Mouse (Mus musculus) megakaryocyte-erythroid progenitor cell, adult 5-6 weeks (primary cell): ENCODE data around the gene Cdc20. TPM values are rescaled to one million over a fixed set of nuclear protein-coding genes. Genes with fewer than 3 reads are reported as not detected.

ENCODE experiments used
- total RNA-seq, 2 experiments: library from RNA; stranded (forward) in 1 of 2; stranded (reverse) in 1 of 2; fragments of 200-1000, 215-1000 nt in 1 of 2; fragments of >200 nt in 1 of 2; fragmentation: Nextera tagmentation in 1 of 2; gene quantifications; 2 replicates each; pipeline ENCODE4 v1.2.3; 2014 to 2017

The Cdc20 gene
- total RNA-seq, 2 experiments from 2014 or later: 101 to 106 TPM

Other genes starting within 250 kb of the Cdc20 start
- gene Ptprf, start 145.9 kb downstream of the Cdc20 start, total RNA-seq (2014; fragmentation: Nextera tagmentation): not detected in 2 replicates
- 0.04 TPM in 1 of 2 replicates, not detected in the other for gene Ptprf, start 145.9 kb downstream of the Cdc20 start, total RNA-seq (2017)
- gene Szt2, start 28.1 kb downstream of the Cdc20 start, total RNA-seq (2014; fragmentation: Nextera tagmentation): 26.4 and 29.1 TPM in 2 replicates
- 4.3 and 17.6 TPM in 2 replicates for gene Szt2, start 28.1 kb downstream of the Cdc20 start, total RNA-seq (2017)
- 91.0 and 111 TPM in 2 replicates for gene Med8, start 28.0 kb downstream of the Cdc20 start, total RNA-seq (2014; fragmentation: Nextera tagmentation)
- 70.2 and 96.7 TPM in 2 replicates for gene Med8, start 28.0 kb downstream of the Cdc20 start, total RNA-seq (2017)
- gene Elovl1, start 9.3 kb downstream of the Cdc20 start, total RNA-seq (2014; fragmentation: Nextera tagmentation): 118 and 128 TPM in 2 replicates
- gene Elovl1, start 9.3 kb downstream of the Cdc20 start, total RNA-seq (2017): 62.4 and 72.5 TPM in 2 replicates
- gene Mpl, start 20.2 kb upstream of the Cdc20 start, total RNA-seq (2014; fragmentation: Nextera tagmentation): 2.3 and 5.7 TPM in 2 replicates
- 0.47 and 1.7 TPM in 2 replicates for gene Mpl, start 20.2 kb upstream of the Cdc20 start, total RNA-seq (2017)
- 0.99 TPM in 1 of 2 replicates, not detected in the other for gene Tie1, start 52.7 kb upstream of the Cdc20 start, total RNA-seq (2014; fragmentation: Nextera tagmentation)
- 1.3 and 2.5 TPM in 2 replicates for gene Tie1, start 52.7 kb upstream of the Cdc20 start, total RNA-seq (2017)
- gene 2610528J11Rik, start 89.6 kb upstream of the Cdc20 start, total RNA-seq (2014; fragmentation: Nextera tagmentation): not detected in 2 replicates
- not detected in 2 replicates for gene 2610528J11Rik, start 89.6 kb upstream of the Cdc20 start, total RNA-seq (2017)
- gene Tmem125, start 106.7 kb upstream of the Cdc20 start, total RNA-seq (2014; fragmentation: Nextera tagmentation): not detected in 2 replicates
- gene Tmem125, start 106.7 kb upstream of the Cdc20 start, total RNA-seq (2017): not detected in 2 replicates
- not detected in 2 replicates for gene Cfap57, start 183.4 kb upstream of the Cdc20 start, total RNA-seq (2014; fragmentation: Nextera tagmentation)
- not detected in 2 replicates for gene Cfap57, start 183.4 kb upstream of the Cdc20 start, total RNA-seq (2017)
- 99.6 and 135 TPM in 2 replicates for gene Ebna1bp2, start 183.4 kb upstream of the Cdc20 start, total RNA-seq (2014; fragmentation: Nextera tagmentation)
- gene Ebna1bp2, start 183.4 kb upstream of the Cdc20 start, total RNA-seq (2017): 166 and 198 TPM in 2 replicates
- not detected in 2 replicates for gene Olfr62, start 221.6 kb upstream of the Cdc20 start, total RNA-seq (2014; fragmentation: Nextera tagmentation)
- gene Olfr62, start 221.6 kb upstream of the Cdc20 start, total RNA-seq (2017): not detected in 2 replicates